Mouse (Mus musculus) forebrain, postnatal 0 days (tissue): Measurements from ENCODE around the gene Gm20683. TPM values are rescaled to one million over a fixed set of nuclear protein-coding genes. Genes with fewer than 3 reads are reported as not detected.

ENCODE experiments used
- ATAC-seq: fragments of 200-750 bp; cut with Nextera tagmentation; 2 replicates; pipeline ENCODE4 v1.8.0; 2017; ENCODE audit warnings: mild to moderate bottlenecking, moderate library complexity
- DNase-seq: peaks from one replicate; pipeline ENCODE4 v3.0.0-alpha.2; 2015
- H3K27ac ChIP-seq: fragments of 300-500 bp; sonication (generic); 2 replicates; pipeline ENCODE4 v1.5.1; 2014; ENCODE audit warnings: low read depth, mild to moderate bottlenecking, antibody characterized with exemption, low read length, moderate library complexity, mixed read lengths
- H3K27me3 ChIP-seq: fragments of 300-500 bp; sonication (generic); 2 replicates; pipeline ENCODE4 v1.6.1; 2014; ENCODE audit warnings: mild to moderate bottlenecking, low read length, mixed read lengths; ENCODE audit not compliant: insufficient read depth
- H3K36me3 ChIP-seq: fragments of 300-500 bp; sonication (generic); 2 replicates; pipeline ENCODE4 v1.6.1; 2014; ENCODE audit warnings: mild to moderate bottlenecking, moderate library complexity; ENCODE audit not compliant: insufficient read depth
- H3K4me1 ChIP-seq: fragments of 300-500 bp; sonication (generic); 2 replicates; pipeline ENCODE4 v1.6.1; 2014; ENCODE audit warnings: antibody characterized with exemption; ENCODE audit not compliant: insufficient read depth
- H3K4me2 ChIP-seq: fragments of 300-500 bp; sonication (generic); 2 replicates; pipeline ENCODE4 v1.6.1; 2014; ENCODE audit warnings: low read depth, mild to moderate bottlenecking, moderate library complexity
- H3K4me3 ChIP-seq: fragments of 300-500 bp; sonication (generic); 2 replicates; pipeline ENCODE4 v1.5.1; 2014; ENCODE audit warnings: low read depth, low read length, mixed read lengths
- H3K9ac ChIP-seq: fragments of 300-500 bp; sonication (generic); 2 replicates; pipeline ENCODE4 v1.6.1; 2014; ENCODE audit warnings: mild to moderate bottlenecking
- H3K9me3 ChIP-seq: fragments of 300-500 bp; sonication (generic); 2 replicates; pipeline ENCODE4 v1.6.1; 2016; ENCODE audit warnings: low read length
- CTCF ChIP-seq: sonication (generic); IDR thresholded peaks from 2 replicates; pipeline ENCODE4 v1.5.1; 2016; ENCODE audit warnings: antibody characterized with exemption, control low read depth, low read depth
- WGBS: fragments of 180-500 bp; shearing (Covaris S2); extraction: QIAGEN DNeasy Blood & Tissue Kit; methylation state at CpG from one replicate; pipeline ENCODE4 v1.1.7; 2014; 5-methylcytosine and 5-hydroxymethylcytosine counted together
- polyA plus RNA-seq: library from polyadenylated mRNA; unstranded; fragments of >200 nt; fragmentation: Nextera tagmentation; extraction: Ambion mirVana; gene quantifications from 2 replicates; pipeline ENCODE4 v1.2.1, GENCODE M21; 2015
- total RNA-seq: library from RNA; depleted of rRNA; stranded (reverse); fragments of >200 nt; gene quantifications from 2 replicates; pipeline ENCODE4 v1.2.3, GENCODE M21; 2014

Gene Gm20683
- total and polyA plus RNA-seq, 2 experiments from 2014 or later = 12.3 to 23.8 TPM

DNA sequence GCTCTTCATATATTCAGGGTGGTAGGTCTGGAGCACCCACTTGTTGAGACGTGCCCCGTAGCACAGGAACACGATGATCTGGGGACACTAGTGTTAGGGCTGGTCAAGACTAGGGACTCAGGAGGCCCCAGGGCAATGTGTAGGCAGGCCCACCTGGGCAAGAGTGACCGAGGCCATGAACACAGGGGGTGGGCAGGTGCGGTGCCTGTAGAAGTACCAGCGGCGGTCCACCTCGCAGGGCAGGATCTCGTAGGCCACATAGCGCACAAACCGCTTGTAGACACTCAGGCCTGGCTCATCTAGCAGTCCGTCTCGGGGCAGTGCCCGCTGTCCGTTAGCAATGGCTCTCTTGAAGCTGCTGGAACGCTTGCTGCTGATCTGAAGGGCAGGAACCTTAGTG is 5.7 kb downstream of the Gm20683 start:
- WGBS = 92% methylated on average over 16 of the region's 16 CpGs
- H3K27ac ChIP-seq = no peak overlapping the region
- peak overlapping the region; percentile 77; the same call in 1 of the 2 replicates for H3K9ac ChIP-seq
- no peak for ATAC-seq
- no peaks in the 10 kb centered on the region for H3K9me3 ChIP-seq
- H3K4me3 ChIP-seq = no peak overlapping the region
- no peak for TF ChIP-seq CTCF
- peaks cover 29% of the 10 kb centered on the region for H3K36me3 ChIP-seq
- no peak for DNase-seq
- peaks cover 37% of the 10 kb centered on the region for H3K4me1 ChIP-seq
- H3K4me2 ChIP-seq = peak overlapping the region; percentile 89
- H3K27me3 ChIP-seq = no peaks in the 10 kb centered on the region

DNA sequence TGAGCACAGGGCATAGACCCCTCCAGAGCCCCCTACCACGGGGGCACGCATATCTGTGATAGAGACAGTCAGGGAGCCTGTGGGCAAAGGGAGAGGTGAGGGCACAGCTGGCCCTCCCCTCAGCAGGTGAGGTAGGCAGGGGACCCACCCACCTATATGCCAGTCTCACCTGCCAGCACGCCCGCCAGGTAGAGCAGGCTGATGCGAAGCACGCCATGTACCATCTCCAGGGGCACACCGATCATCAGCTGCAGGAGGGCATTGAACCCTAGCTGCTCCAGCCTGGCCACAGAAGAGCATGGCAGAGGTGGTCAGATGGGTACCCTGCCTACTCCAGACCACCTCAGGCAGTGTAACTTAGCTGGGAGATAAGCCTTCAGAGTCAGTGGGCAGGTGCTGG is 6.3 kb downstream of the Gm20683 start:
- Histone ChIP-seq H3K9ac (no peak overlapping the region), H3K36me3 (peaks cover 29% of the 10 kb centered on the region), H3K4me2 (no peak overlapping the region), H3K4me3 (no peak overlapping the region), H3K9me3 (no peaks in the 10 kb centered on the region), H3K27ac (no peak overlapping the region), H3K4me1 (peaks cover 37% of the 10 kb centered on the region), H3K27me3 (no peaks in the 10 kb centered on the region)
- DNase-seq (no peak), ATAC-seq (no peak)
- 91% methylated on average over 7 of the region's 7 CpGs for WGBS
- no peak for TF ChIP-seq CTCF

GRCm38 (mm10) chr17:25834595-25835222 is 6.9 kb downstream of the Gm20683 start:
- Histone ChIP-seq H3K27ac (no peak overlapping the region), H3K4me3 (peak overlapping the region; percentile 59), H3K9me3 (no peaks in the 10 kb centered on the region), H3K4me2 (peak overlapping the region; percentile 89), H3K4me1 (peaks cover 42% of the 10 kb centered on the region), H3K36me3 (peaks cover 29% of the 10 kb centered on the region), H3K27me3 (no peaks in the 10 kb centered on the region), H3K9ac (no peak overlapping the region)
- DNase-seq (no peak), ATAC-seq (no peak)
- WGBS = 90% methylated on average over 12 of the region's 12 CpGs
- no peak for TF ChIP-seq CTCF

DNA sequence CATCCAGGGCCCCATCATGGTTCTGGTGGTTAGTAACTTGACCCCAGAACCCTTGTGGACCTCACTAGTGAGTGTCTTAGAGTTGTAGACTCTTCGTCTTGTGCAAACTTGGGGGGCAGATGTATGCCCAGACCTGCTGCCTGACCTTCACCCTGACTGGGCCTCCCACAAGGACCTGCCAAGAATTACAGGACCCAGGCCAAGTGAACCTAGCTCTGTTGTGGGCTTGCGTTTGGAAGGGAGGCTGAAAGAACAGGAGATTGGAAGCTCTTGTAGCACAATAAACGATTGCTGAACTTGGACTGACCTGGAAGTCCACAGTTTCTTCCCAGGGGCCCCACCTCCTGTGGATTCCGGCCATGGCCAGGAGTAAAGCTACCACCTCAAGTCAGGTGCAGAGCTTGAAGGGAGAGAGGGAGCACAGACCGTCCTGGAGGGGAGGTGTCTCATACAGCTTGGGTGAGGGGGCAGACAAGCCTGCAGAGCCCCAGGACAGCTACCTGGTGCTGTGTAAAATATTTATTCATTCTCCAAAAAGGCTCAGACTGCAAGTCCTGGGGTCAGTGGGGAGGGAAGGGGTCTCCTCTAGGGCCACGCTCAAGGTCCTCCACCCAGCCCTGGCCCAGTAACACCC is 7.5 kb downstream of the Gm20683 start:
- no peak overlapping the region for H3K9ac ChIP-seq
- ATAC-seq (no peak), DNase-seq (no peak)
- 47% methylated on average over 6 of the region's 6 CpGs for WGBS
- no peaks in the 10 kb centered on the region for H3K9me3 ChIP-seq
- H3K4me1 ChIP-seq = peaks cover 44% of the 10 kb centered on the region
- peak overlapping the region; percentile 89 for H3K4me2 ChIP-seq
- peak overlapping the region; percentile 93 for H3K27ac ChIP-seq
- H3K4me3 ChIP-seq = peak overlapping the region; percentile 59
- peaks cover 23% of the 10 kb centered on the region for H3K36me3 ChIP-seq
- H3K27me3 ChIP-seq = no peaks in the 10 kb centered on the region
- TF ChIP-seq CTCF = no peak

DNA sequence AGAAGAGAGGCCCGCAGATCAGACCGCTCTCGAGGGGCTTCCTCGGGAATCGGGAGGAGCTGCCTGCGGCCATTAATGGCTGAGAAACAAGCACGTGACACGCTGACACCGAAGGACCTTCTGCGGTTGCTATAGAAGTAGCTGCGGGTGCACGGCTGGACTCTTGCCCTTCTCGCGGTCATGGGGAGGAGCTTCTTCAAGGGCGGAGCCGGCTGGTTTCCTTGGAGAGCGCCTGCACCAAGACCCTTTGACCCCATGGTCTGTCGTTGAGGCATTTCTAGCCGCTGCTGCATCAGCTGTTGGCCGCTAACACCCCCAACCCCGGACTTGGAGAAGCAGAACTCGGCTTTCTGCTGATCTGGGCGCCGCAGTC is 8.3 kb downstream of the Gm20683 start, which contains the start of gene Stub1:
Gene Stub1 (minus strand): TSS at position 114 of the 373 bp plus-strand sequence.
- peak within 1 kb of the TSS; percentile 93 for H3K27ac ChIP-seq
- H3K36me3 ChIP-seq = peaks cover 18% of the 10 kb centered on the region
- no peak for TF ChIP-seq CTCF
- H3K4me2 ChIP-seq = peak within 1 kb of the TSS; percentile 89
- H3K4me3 ChIP-seq = peak within 1 kb of the TSS; percentile 59
- H3K9ac ChIP-seq = peak within 1 kb of the TSS; percentile 76
- no peaks in the 10 kb centered on the region for H3K27me3 ChIP-seq
- no peaks in the 10 kb centered on the region for H3K9me3 ChIP-seq
- ATAC-seq = peak; percentile 48
- DNase-seq = no peak
- peaks cover 46% of the 10 kb centered on the region for H3K4me1 ChIP-seq
- 2% methylated on average over 24 of the region's 24 CpGs for WGBS

DNA sequence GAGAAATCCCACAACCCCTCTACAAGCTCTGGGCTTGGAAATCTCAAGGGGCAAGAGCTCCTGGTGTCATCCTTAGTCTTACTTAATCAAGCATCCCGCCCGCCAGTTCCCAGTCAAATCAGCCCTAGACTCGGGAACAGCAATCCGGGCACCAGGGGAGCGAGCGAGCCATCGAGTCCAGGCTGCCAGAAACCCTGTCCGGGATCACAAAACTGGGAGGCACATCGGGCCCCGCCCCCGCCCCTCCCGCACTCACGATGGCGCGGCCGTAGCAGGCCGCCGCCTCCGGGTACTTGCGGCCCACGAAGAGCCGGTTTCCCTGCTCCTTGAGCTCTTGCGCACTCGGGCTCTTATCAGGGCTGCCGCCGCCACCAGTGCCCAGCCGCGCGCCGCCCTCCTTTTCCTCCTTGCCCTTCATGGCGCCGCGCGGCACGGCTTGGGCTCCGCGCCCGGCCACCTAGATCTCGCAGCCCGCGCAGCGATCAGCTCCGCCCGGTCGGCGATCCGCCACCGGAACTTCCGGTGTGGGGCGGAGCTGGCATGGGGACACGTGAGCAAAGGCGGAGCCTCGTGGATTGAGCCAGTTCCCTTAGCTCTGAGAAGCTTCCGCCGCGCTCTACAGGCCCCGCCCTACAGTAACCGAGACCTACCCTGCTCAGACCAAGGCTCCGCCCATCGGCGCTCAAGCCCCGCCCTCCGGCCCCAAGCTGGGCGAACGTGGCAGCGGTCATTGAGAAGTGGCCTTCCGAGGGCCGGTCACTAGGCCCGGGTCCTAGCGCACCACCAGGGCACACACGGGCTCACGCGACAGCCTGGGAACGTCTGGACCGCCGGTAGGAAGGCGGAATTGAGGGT is 8.9 kb downstream of the Gm20683 start:
- DNase-seq = peak; percentile 98
- under 1% methylated on average over 70 of the region's 77 CpGs for WGBS
- peak overlapping the region; percentile 76 for H3K9ac ChIP-seq
- peak overlapping the region; percentile 93 for H3K27ac ChIP-seq
- peak overlapping the region; percentile 89 for H3K4me2 ChIP-seq
- peaks cover 45% of the 10 kb centered on the region for H3K4me1 ChIP-seq
- H3K36me3 ChIP-seq = peaks cover 19% of the 10 kb centered on the region
- peak; percentile 89 for ATAC-seq
- H3K9me3 ChIP-seq = no peaks in the 10 kb centered on the region
- no peaks in the 10 kb centered on the region for H3K27me3 ChIP-seq
- no peak; the same call in 1 of the 2 replicates for TF ChIP-seq CTCF
- peak overlapping the region; percentile 59 for H3K4me3 ChIP-seq
